Comparison of ENCODE assay signal across 8 mouse cellular contexts in genomic region chr3:65527691-65528601, GRCm38 (mm10). TPM values are rescaled to one million over a fixed set of nuclear protein-coding genes. Genes with fewer than 3 reads are reported as not detected.
DNase-seq lines count a peak whose midpoint lies in the region; ATAC-seq and TF ChIP-seq lines count a peak whose summit lies in the region.

Tiparp (plus strand) TSS chr3:65528410.

- peaks cover 46% of the 10 kb centered on the region for H3K79me2 ChIP-seq in C2C12 (ENCODE audit: control insufficient read depth, insufficient read depth)
- peaks cover 6% of the 10 kb centered on the region; the same call in 1 of the 2 replicates for H3K79me2 ChIP-seq in liver, adult 2 months (ENCODE audit: control insufficient read depth, insufficient read depth, low read length)
- H3K79me2 ChIP-seq in myocyte (ENCODE audit: control insufficient read depth, insufficient read depth): peaks cover 38% of the 10 kb centered on the region

- TF ChIP-seq POLR2A in brain, embryonic 14.5 days (IDR thresholded peaks at IDR 0.05; ENCODE audit: borderline replicate concordance, extremely low read depth, insufficient read depth, insufficient read length, poor library complexity, severe bottlenecking): peak; percentile 85
- TF ChIP-seq POLR2A in liver, adult 2 months (IDR thresholded peaks at IDR 0.05; ENCODE audit: extremely low read depth, insufficient read depth, low read length): peak; percentile 98
- peak; percentile 92 for TF ChIP-seq POLR2A in myocyte (IDR thresholded peaks at IDR 0.05; ENCODE audit: insufficient read length, low read depth)

- H3K27me3 ChIP-seq in C2C12 (ENCODE audit: control insufficient read depth, insufficient read depth, insufficient read length): no peaks in the 10 kb centered on the region
- peaks cover 30% of the 10 kb centered on the region for H3K27me3 ChIP-seq in erythroblast, embryonic 14.5 days (ENCODE audit: control insufficient read depth)
- H3K27me3 ChIP-seq in heart, embryonic 11.5 days (ENCODE audit: control insufficient read depth, insufficient read depth, low read length): no peaks in the 10 kb centered on the region
- H3K27me3 ChIP-seq in kidney, embryonic 16.5 days (ENCODE audit: insufficient read depth, low read length): no peaks in the 10 kb centered on the region
- no peaks in the 10 kb centered on the region for H3K27me3 ChIP-seq in liver, adult 2 months (ENCODE audit: control insufficient read depth, insufficient read depth, low read length)
- H3K27me3 ChIP-seq in myocyte (ENCODE audit: control insufficient read depth, insufficient read depth, insufficient read length): no peaks in the 10 kb centered on the region
- no peaks in the 10 kb centered on the region for H3K27me3 ChIP-seq in splenic B cell, adult 2 months (ENCODE audit: control insufficient read depth, insufficient read depth, low read length, poor library complexity, severe bottlenecking)

- peak within 1 kb of the TSS; percentile 83 for H3K9ac ChIP-seq in heart, embryonic 11.5 days (ENCODE audit: low read depth, low read length)
- peak within 1 kb of the TSS; percentile 93 for H3K9ac ChIP-seq in kidney, embryonic 16.5 days (replicated peaks; ENCODE audit: low read length)
- peak within 1 kb of the TSS; percentile 100 for H3K9ac ChIP-seq in liver, adult 2 months (ENCODE audit: low read depth, low read length)

- TF ChIP-seq CTCF in C2C12 (IDR thresholded peaks at IDR 0.05; ENCODE audit: control insufficient read depth, insufficient read depth, insufficient read length): peak; percentile 44
- peak; percentile 20; the same call in 1 of the 2 replicates for TF ChIP-seq CTCF in brain, embryonic 14.5 days (IDR thresholded peaks at IDR 0.05; ENCODE audit: borderline replicate concordance, extremely low read depth, insufficient read depth, insufficient read length)
- peak; percentile 54 for TF ChIP-seq CTCF in liver, adult 2 months (IDR thresholded peaks at IDR 0.05; ENCODE audit: low read depth, low read length)

- DNase-seq in brain, embryonic 14.5 days (ENCODE audit: low read depth): peak; percentile 99
- peak; percentile 78 for DNase-seq in liver, adult 2 months (ENCODE audit: extremely low read depth, low read depth, low spot score)
- peak; percentile 95 for DNase-seq in splenic B cell, adult 2 months (ENCODE audit: low read depth, low spot score)

- peak within 1 kb of the TSS; percentile 95 for H3K27ac ChIP-seq in heart, embryonic 11.5 days (ENCODE audit: low read depth, low read length)
- H3K27ac ChIP-seq in kidney, embryonic 16.5 days (ENCODE audit: low read length): peak within 1 kb of the TSS; percentile 99
- peak within 1 kb of the TSS; percentile 90 for H3K27ac ChIP-seq in liver, adult 2 months (replicated peaks; ENCODE audit: insufficient read depth, low read depth, low read length)

- no peaks in the 10 kb centered on the region for H3K9me3 ChIP-seq in erythroblast, embryonic 14.5 days (ENCODE audit: control insufficient read depth, low read length)
- H3K9me3 ChIP-seq in heart, embryonic 11.5 days (replicated peaks; ENCODE audit: control insufficient read depth, low read length): no peaks in the 10 kb centered on the region
- no peaks in the 10 kb centered on the region for H3K9me3 ChIP-seq in kidney, embryonic 16.5 days (ENCODE audit: low read length)

- H3K4me1 ChIP-seq in erythroblast, embryonic 14.5 days (ENCODE audit: control insufficient read depth): peaks cover 21% of the 10 kb centered on the region
- no peaks in the 10 kb centered on the region for H3K4me1 ChIP-seq in heart, embryonic 11.5 days (ENCODE audit: control insufficient read depth, insufficient read depth, low read length)
- peaks cover 9% of the 10 kb centered on the region for H3K4me1 ChIP-seq in kidney, embryonic 16.5 days (ENCODE audit: insufficient read depth, low read length)
- H3K4me1 ChIP-seq in liver, adult 2 months (ENCODE audit: control insufficient read depth, insufficient read depth, low read length): no peaks in the 10 kb centered on the region

- peak; percentile 93 for ATAC-seq in heart, embryonic 11.5 days (replicated peaks; ENCODE audit: insufficient number of reproducible peaks, low FRiP score, low TSS enrichment)
- ATAC-seq in kidney, embryonic 16.5 days (ENCODE audit: low FRiP score, low TSS enrichment): peak; percentile 95

- peaks cover 34% of the 10 kb centered on the region for H3K79me3 ChIP-seq in C2C12 (ENCODE audit: low read depth)

- peak within 1 kb of the TSS; percentile 89 for H3ac ChIP-seq in C2C12 (ENCODE audit: control insufficient read depth, insufficient read length, low read depth)
- H3ac ChIP-seq in myocyte (ENCODE audit: control insufficient read depth, insufficient read length): peak within 1 kb of the TSS; percentile 76

- under 1% methylated on average over 91 of the region's 109 CpGs for whole genome bisulfite sequencing in heart, embryonic 11.5 days (ENCODE audit: insufficient replicate concordance)
- under 1% methylated on average over 85 of the region's 109 CpGs for WGBS in kidney, embryonic 16.5 days
- WGBS in liver, adult 2 months: under 1% methylated on average over 102 of the region's 109 CpGs

- H3K4me3 ChIP-seq in C2C12 (ENCODE audit: insufficient read depth, poor library complexity, severe bottlenecking) (peak within 1 kb of the TSS; percentile 76), myocyte (peak within 1 kb of the TSS; percentile 68)
- peak within 1 kb of the TSS; percentile 86 for H3K4me3 ChIP-seq in erythroblast, embryonic 14.5 days (replicated peaks)
- H3K4me3 ChIP-seq in heart, embryonic 11.5 days (ENCODE audit: low read depth, low read length): peak within 1 kb of the TSS; percentile 80
- H3K4me3 ChIP-seq in kidney, embryonic 16.5 days (ENCODE audit: low read length): peak within 1 kb of the TSS; percentile 87
- H3K4me3 ChIP-seq in liver, adult 2 months (ENCODE audit: insufficient read depth, low read depth, low read length): peak within 1 kb of the TSS; percentile 98

- peaks cover 19% of the 10 kb centered on the region for H3K36me3 ChIP-seq in C2C12 (ENCODE audit: control insufficient read depth, insufficient read depth)
- H3K36me3 ChIP-seq in erythroblast, embryonic 14.5 days (ENCODE audit: control insufficient read depth): no peaks in the 10 kb centered on the region
- H3K36me3 ChIP-seq in heart, embryonic 11.5 days (ENCODE audit: control insufficient read depth, insufficient read depth, low read length): 0 out of 2 replicates have a peak, but pooled peaks cover 3% of the 10 kb centered on the region
- peaks cover 12% of the 10 kb centered on the region; the same call in 1 of the 2 replicates for H3K36me3 ChIP-seq in kidney, embryonic 16.5 days (ENCODE audit: insufficient read depth, low read length)
- H3K36me3 ChIP-seq in liver, adult 2 months (ENCODE audit: control insufficient read depth, insufficient read depth, low read length): peaks cover 2% of the 10 kb centered on the region; the same call in 1 of the 2 replicates
- peaks cover 7% of the 10 kb centered on the region for H3K36me3 ChIP-seq in myocyte (ENCODE audit: control insufficient read depth, insufficient read depth)
- H3K36me3 ChIP-seq in splenic B cell, adult 2 months (ENCODE audit: control insufficient read depth, insufficient read depth, low read length, poor library complexity, severe bottlenecking): 0 out of 2 replicates have a peak, but pooled peaks cover 3% of the 10 kb centered on the region

- H3K4me2 ChIP-seq in heart, embryonic 11.5 days: peak within 1 kb of the TSS; percentile 80
- peak within 1 kb of the TSS; percentile 83 for H3K4me2 ChIP-seq in kidney, embryonic 16.5 days (replicated peaks; ENCODE audit: low read depth, low read length)
- H3K4me2 ChIP-seq in myocyte (ENCODE audit: low read depth): peak within 1 kb of the TSS; percentile 94

TF ChIP-seq in C2C12, 6 proteins besides CTCF, POLR2A, EP300 and RAD21:
- TF ChIP-seq MYOG (IDR thresholded peaks at IDR 0.05; ENCODE audit: control insufficient read depth, extremely low read depth, insufficient read length): no peak
- no peak for TF ChIP-seq USF1 (IDR thresholded peaks at IDR 0.05; ENCODE audit: low read depth)
- no peak for TF ChIP-seq MAX (IDR thresholded peaks at IDR 0.05)
- TF ChIP-seq FOSL1 (IDR thresholded peaks at IDR 0.05; ENCODE audit: insufficient read depth, low read length, poor library complexity, severe bottlenecking): no peak
- no peak for TF ChIP-seq CEBPB (IDR thresholded peaks at IDR 0.05; ENCODE audit: low read depth)
- TF ChIP-seq MYOD1 (IDR thresholded peaks at IDR 0.05; ENCODE audit: control insufficient read depth, insufficient read length, low read depth): no peak

TF ChIP-seq in myocyte, 11 proteins besides CTCF, POLR2A, EP300 and RAD21:
- no peak for TF ChIP-seq SRF (IDR thresholded peaks at IDR 0.05; ENCODE audit: control insufficient read depth, insufficient read length, low read depth)
- TF ChIP-seq REST (IDR thresholded peaks at IDR 0.05; ENCODE audit: insufficient read depth, insufficient read length): peak; percentile 59
- no peak for TF ChIP-seq TCF3 (IDR thresholded peaks at IDR 0.05; ENCODE audit: insufficient read length, low read depth)
- TF ChIP-seq MYOG (IDR thresholded peaks at IDR 0.05; ENCODE audit: control insufficient read depth in 1 of 3, insufficient read depth in 1 of 3, insufficient read length in 2 of 3, low read depth in 2 of 3): peak in 2 of 3 experiments; percentile 50 to 59
- TF ChIP-seq MAX (IDR thresholded peaks at IDR 0.05; ENCODE audit: low read depth): no peak
- peak; percentile 95 for TF ChIP-seq POLR2AphosphoS2 (IDR thresholded peaks at IDR 0.05; ENCODE audit: insufficient read length, low read depth)
- peak in 2 of 3 experiments; percentile 22 to 55 for TF ChIP-seq MYOD1 (IDR thresholded peaks at IDR 0.05; ENCODE audit: control insufficient read depth in 1 of 3, insufficient read length in 2 of 3, low read depth in 2 of 3)
TF ChIP-seq in myocyte: peak in this region for 4.

RNA-seq across cellular contexts. Expression of gene Tiparp, which starts in this region (rescaled TPM):
- polyA plus RNA-seq in C2C12 (2012; fragmentation: generic; extraction: Trizol) (2.9 TPM), myocyte (2012; fragmentation: generic; extraction: Trizol) (5.2 TPM)
- polyA plus RNA-seq in brain, embryonic 14.5 days (2012; rRNA removed): 9.1 and 9.8 TPM in 2 replicates
- 0.05 and 0.06 TPM in 2 replicates for polyA plus RNA-seq in erythroblast, embryonic 14.5 days (2012)
- 33.5 and 33.9 TPM in 2 replicates for polyA plus RNA-seq in heart, embryonic 11.5 days (2014; fragmentation: Nextera tagmentation; extraction: Ambion mirVana)
- polyA plus RNA-seq in kidney, embryonic 16.5 days (2015; fragmentation: Nextera tagmentation; extraction: Ambion mirVana): 27.4 and 28.3 TPM in 2 replicates
- 6.0 and 6.5 TPM in 2 replicates for total RNA-seq in liver, adult 2 months (2014; rRNA removed)
- 0.91 and 1.1 TPM in 2 replicates for polyA plus RNA-seq in liver, adult 2 months (2012; rRNA removed)

Comparison
In these comparisons a context has a peak if more than half of its experiments do, and no peak if none do; other contexts are left out.
1. Peak in every context shown above with its lines: DNase-seq, ATAC-seq, H3K4me3 ChIP-seq and H3K27ac ChIP-seq.